Mouse (Mus musculus): ENCODE results near the gene Sptbn2. TPM values are rescaled to one million over a fixed set of nuclear protein-coding genes. Genes with fewer than 3 reads are reported as not detected.
A peak's percentile ranks its signal among the peaks of the same experiment; 100 is the strongest.

The Sptbn2 gene
- total RNA-seq, 2 experiments from 2014 or later, result 0.02 to 0.07 TPM

DNA sequence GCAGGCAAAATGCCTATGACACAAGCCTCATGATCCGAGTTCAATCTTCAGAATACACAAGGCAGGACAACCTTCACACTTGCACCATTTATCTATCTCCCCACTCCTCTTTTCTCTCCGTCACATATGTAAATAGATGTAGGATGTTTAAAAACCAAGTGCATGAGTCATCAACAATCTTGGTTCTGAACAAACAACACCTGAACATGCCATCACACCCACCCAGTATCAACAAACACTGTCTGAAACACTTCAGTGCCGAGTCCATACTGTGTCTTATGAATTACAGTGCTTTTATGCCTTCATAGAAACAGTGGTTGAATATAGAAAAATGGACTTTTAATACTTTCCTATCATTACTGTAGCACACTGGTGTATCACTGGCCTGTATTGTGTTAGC, 61.8 kb downstream of the Sptbn2 start:
- no peak for DNase-seq (ENCODE audit: low spot score)

DNA sequence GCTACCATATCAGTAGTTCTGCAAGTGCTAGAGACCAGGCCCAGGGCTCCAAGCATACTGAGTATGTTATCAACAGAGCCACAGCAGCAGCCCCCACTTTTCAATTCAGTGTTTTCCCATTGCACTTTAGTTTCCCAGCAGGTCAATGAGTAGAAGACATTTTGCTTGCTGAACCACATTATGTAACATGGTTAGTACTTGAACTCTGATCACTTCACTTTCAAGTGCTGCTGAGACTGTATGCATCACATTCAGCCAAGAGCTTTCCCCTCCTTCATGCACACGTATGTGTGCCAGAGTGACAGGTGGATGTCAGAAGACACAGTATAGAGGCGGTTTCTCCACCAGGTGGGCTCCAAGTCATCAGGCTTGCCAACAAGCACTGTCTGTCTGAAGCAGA, 71.9 kb downstream of the Sptbn2 start:
- no peak for DNase-seq (ENCODE audit: low spot score)

DNA sequence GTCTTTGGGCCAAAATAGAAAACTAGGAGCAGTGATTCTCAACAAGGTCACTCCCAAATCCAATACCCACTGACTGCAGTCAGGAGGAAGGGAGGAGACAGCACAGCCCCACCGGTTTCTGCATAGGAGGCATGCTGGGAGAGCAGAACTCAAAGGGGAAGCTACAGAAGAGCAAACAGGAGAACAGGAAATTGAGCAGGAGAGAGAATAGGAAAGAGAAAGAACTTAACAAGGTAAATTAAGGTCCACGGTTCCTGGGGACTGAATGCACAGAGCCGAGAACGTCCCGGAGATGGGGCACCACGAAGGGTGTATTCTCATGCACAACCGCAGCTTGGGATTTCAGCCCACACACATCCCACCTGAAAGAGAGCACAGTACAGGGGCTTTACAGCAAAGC, 74.2 kb downstream of the Sptbn2 start:
- no peak for DNase-seq (ENCODE audit: low spot score)

DNA sequence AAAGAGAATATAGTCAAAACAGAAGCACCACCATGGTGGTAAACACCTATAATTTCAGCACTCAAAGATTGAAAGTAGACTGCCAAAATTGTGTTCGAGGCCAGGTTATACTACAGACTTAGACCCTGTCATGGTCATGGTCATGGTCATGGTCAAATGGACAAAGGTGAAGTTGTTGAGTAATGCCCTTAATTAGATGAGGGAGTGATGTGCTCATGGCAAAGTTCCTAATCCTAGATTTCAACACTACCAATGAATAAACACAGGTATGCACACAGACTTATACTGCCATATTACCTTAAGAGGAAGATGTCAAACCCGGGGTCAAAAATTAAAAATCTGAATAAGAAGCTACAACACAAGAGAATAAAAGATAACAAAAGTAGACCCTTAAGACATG, 75.3 kb downstream of the Sptbn2 start:
- DNase-seq (ENCODE audit: low spot score), result no peak

DNA sequence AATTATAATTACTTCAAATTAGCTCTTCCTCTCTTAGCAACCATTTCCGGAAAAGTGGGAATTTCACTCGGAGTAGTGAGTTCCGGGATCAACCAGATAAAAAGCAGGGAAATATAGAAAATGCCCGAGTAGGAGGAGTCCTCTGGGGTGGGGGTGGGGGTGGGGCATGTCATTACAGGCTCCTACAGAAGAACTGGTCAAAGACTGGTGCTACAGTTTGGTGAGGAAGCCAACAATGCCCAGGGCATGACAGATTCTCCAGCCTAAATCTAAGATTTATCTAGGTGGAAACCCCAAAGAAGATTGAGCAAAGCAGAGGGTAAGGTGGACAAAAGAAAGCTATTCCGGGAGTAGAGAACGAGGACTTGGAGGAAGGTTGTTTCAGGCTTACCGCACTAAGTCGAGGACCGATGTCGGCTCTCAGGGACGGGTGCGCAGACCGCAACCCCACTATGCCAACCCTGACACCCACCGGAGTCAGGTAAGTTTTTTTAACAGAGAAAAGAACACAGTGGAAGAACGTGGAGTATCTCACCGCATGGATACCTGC, 82.4 kb downstream of the Sptbn2 start:
- DNase-seq (ENCODE audit: low spot score), result no peak

DNA sequence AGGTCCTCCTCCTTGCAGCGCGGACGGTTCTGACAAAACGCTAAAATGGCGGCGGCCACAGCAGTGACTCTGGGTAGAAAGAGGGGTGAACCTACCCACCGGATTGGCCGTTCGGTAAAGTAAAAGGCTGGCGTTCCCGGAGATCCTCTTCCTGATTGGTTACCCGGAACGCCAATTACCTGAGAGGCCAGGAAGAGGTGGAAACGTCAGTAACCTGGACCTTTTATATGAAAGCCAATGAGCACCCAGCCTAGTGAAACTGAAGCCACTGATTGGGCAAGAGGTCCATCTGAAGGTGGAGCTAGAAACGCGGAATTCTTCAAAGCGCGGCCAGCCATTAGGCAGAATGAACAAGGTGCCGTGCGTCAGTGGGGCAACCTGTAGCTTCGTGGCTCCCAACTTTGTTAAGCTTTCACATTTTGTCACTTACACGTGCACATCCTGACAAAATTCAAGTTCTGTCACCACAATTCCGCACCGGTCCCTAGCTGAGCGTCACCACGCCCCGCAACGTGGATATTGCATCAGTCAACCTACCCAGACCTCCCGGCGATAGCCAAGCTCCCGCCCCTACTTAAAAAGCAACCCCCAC, 83.0 kb downstream of the Sptbn2 start, which contains the start of gene Rbm4:
Gene Rbm4, minus strand, starts transcription at position 71 of the 592 bp plus-strand sequence.
- DNase-seq (ENCODE audit: low spot score), result peak; percentile 99

DNA sequence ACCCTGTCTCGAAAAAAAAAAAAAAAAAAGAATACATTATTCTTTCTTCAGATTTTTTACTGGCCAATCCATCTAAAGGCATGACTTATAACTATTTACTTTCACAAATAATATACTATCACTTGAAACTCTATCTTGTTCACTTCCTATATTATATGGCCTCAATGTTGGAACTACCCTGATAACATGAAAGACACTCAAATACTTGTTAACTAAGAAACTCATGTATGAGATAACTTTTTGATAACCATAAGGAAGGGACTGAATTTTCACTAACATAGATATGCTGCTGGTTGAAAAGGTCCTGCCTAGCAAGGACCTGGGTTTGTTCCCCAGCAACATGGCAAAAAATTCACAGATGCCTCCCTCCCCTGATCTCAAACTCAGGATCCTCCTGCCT, 85.0 kb downstream of the Sptbn2 start:
- no peak for DNase-seq (ENCODE audit: low spot score)

DNA sequence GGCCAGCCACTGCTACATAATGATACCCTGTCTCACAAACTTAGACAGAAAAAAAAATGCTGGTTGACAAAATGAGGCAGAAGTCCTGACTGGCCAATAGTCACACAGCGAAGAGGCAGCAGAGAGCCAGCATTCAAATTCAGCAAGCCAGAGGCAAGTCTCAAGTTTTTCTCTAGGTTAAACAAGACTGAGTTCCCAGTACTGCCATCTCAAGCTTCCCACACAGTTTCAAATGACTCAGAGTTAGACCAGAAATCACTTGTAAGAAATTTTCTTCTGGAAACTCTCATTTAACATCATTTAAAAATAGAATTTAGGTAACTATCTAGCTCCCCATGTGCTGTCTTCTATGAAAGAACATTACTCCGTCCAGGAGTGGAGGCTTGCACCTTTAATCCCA, 86.9 kb downstream of the Sptbn2 start:
- no peak for DNase-seq (ENCODE audit: low spot score)

DNA sequence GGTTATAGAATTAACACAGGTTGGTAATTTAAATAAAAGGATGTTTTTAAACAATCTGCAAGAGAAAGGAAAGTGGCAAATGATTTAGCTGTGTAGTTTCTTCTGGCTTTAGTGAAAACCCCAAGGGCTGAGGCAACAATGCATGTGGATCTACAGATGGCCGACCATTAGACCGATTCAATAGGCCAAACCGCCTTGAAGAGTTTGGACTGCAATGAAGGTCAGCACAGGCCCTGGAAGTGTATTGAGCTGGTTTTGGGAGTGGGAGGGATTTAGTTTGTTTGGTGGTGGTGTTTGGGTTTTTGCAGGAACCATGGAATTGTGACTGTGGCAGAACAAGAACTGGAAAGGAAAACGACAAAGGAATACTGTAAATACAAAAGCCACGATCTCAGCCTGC, 88.1 kb downstream of the Sptbn2 start:
- DNase-seq (ENCODE audit: low spot score), result no peak

Other genes with a start within 250 kb of the Sptbn2 start
- gene Syt12, start 233.7 kb upstream of the Sptbn2 start, total RNA-seq (2021), result 1 to 10 TPM; 1.9 to 2.1 TPM
- gene 2010003K11Rik, start 212.6 kb upstream of the Sptbn2 start, total RNA-seq (2021), result not detected
- gene Pcx, start 200.7 kb upstream of the Sptbn2 start, total RNA-seq (2021), result 100 to 1,000 TPM in 1 of 2 experiments, 10 to 100 TPM in 1; 57.4 to 111 TPM
- gene Lrfn4, start 95.5 kb upstream of the Sptbn2 start, total RNA-seq (2021), result 1 to 10 TPM in 1 of 2 experiments, under 1 TPM in 1; 0.94 to 1.2 TPM
- gene Rce1, start 85.5 kb upstream of the Sptbn2 start, total RNA-seq (2021), result 1 to 10 TPM; 4.3 to 4.5 TPM
- gene Gm960, start 12.5 kb upstream of the Sptbn2 start, total RNA-seq (2021), result under 1 TPM in 1 of 2 experiments, not detected in 1; 0.31 TPM
- 1 to 10 TPM; 2.3 to 2.7 TPM for gene Rbm4b, start 45.3 kb downstream of the Sptbn2 start, total RNA-seq (2021)
- 10 to 100 TPM; 31.4 to 34.8 TPM for gene Rbm4, start 82.7 kb downstream of the Sptbn2 start, total RNA-seq (2021)
- 10 to 100 TPM in 1 of 2 experiments, 1 to 10 TPM in 1; 6.8 to 12.7 TPM for gene Gm21992, start 100.4 kb downstream of the Sptbn2 start, total RNA-seq (2021)
- 10 to 100 TPM in 1 of 2 experiments, 1 to 10 TPM in 1; 8.0 to 10.5 TPM for gene Rbm14, start 100.5 kb downstream of the Sptbn2 start, total RNA-seq (2021)
- gene Ccs, start 128.2 kb downstream of the Sptbn2 start, total RNA-seq (2021), result 10 to 100 TPM; 20.0 to 24.1 TPM
- gene Ccdc87, start 128.2 kb downstream of the Sptbn2 start, total RNA-seq (2021), result not detected
- 10 to 100 TPM; 26.6 to 30.1 TPM for gene Ctsf, start 144.0 kb downstream of the Sptbn2 start, total RNA-seq (2021)
- gene Actn3, start 166.7 kb downstream of the Sptbn2 start, total RNA-seq (2021), result 1,000 to 10,000 TPM; 7,595 to 9,342 TPM
- gene Zdhhc24, start 167.5 kb downstream of the Sptbn2 start, total RNA-seq (2021), result 1 to 10 TPM; 2.0 to 2.3 TPM
- 1 to 10 TPM; 1.7 to 2.0 TPM for gene Bbs1, start 195.5 kb downstream of the Sptbn2 start, total RNA-seq (2021)
- 10 to 100 TPM; 13.2 to 14.2 TPM for gene Dpp3, start 217.1 kb downstream of the Sptbn2 start, total RNA-seq (2021)
- 1 to 10 TPM; 2.4 to 2.7 TPM for gene Peli3, start 232.0 kb downstream of the Sptbn2 start, total RNA-seq (2021)